Mouse (Mus musculus): Measurements from ENCODE around the gene Adssl1. TPM values are rescaled to one million over a fixed set of nuclear protein-coding genes. Genes with fewer than 3 reads are reported as not detected.

Adssl1 gene
- total RNA-seq, 2 experiments from 2014 or later: 904 to 982 TPM

- DNase-seq: no peak
- intact Hi-C loops (cut with DNase I): no loop called here
Observed at GRCm38 (mm10) chr12:112644855-112645506, 25.1 kb downstream of the Adssl1 start.

- intact Hi-C loops (cut with DNase I): no loop called here
- no peak for DNase-seq
Observed at GRCm38 (mm10) chr12:112646139-112646538, 26.3 kb downstream of the Adssl1 start.

GRCm38 (mm10) chr12:112648081-112648480 is 28.2 kb downstream of the Adssl1 start:
- intact Hi-C loops (cut with DNase I): no loop called here
- DNase-seq: no peak

- intact Hi-C loops (cut with DNase I): no loop called here
- DNase-seq: no peak
Observed at GRCm38 (mm10) chr12:112651778-112652439, 32.1 kb downstream of the Adssl1 start.

GRCm38 (mm10) chr12:112653157-112653824 is 33.4 kb downstream of the Adssl1 start:
- peak; percentile 82 to 84 for DNase-seq
- intact Hi-C loops (cut with DNase I): no loop called here

- intact Hi-C loops (cut with DNase I): no loop called here
- no peak for DNase-seq
Observed at GRCm38 (mm10) chr12:112654076-112654475, 34.2 kb downstream of the Adssl1 start.

- intact Hi-C loops (cut with DNase I): no loop called here
- DNase-seq: no peak
Observed at GRCm38 (mm10) chr12:112658619-112659018, 38.8 kb downstream of the Adssl1 start.

GRCm38 (mm10) chr12:112659109-112659508 is 39.3 kb downstream of the Adssl1 start:
- intact Hi-C loops (cut with DNase I): no loop called here

GRCm38 (mm10) chr12:112660576-112661326 is 40.9 kb downstream of the Adssl1 start:
- no peak for DNase-seq
- intact Hi-C loops (cut with DNase I): loop anchor here (2.0 kb wide), 1 partner anchor 14 kb away; the partner anchor contains the start of gene Akt1

More at GRCm38 (mm10) chr12:112659109-112659508, 39.3 kb downstream of the Adssl1 start:
- peak; percentile 60 to 66 for DNase-seq

- DNase-seq: no peak
- intact Hi-C loops (cut with DNase I): loop anchor here (2.0 kb wide), 1 partner anchor 14 kb away; the partner anchor contains the start of gene Akt1
Observed at GRCm38 (mm10) chr12:112661327-112661605, 41.4 kb downstream of the Adssl1 start.

GRCm38 (mm10) chr12:112661851-112662250 is 42.0 kb downstream of the Adssl1 start:
- no peak for DNase-seq
- intact Hi-C loops (cut with DNase I): loop anchor here (2.0 kb wide), 1 partner anchor 13 kb away; the partner anchor contains the start of gene Akt1

GRCm38 (mm10) chr12:112663303-112663702 is 43.5 kb downstream of the Adssl1 start:
- no peak for DNase-seq
- intact Hi-C loops (cut with DNase I): no loop called here

- intact Hi-C loops (cut with DNase I): no loop called here
Observed at GRCm38 (mm10) chr12:112663716-112664115, 43.9 kb downstream of the Adssl1 start.

GRCm38 (mm10) chr12:112664124-112664523 is 44.3 kb downstream of the Adssl1 start:
- no peak for DNase-seq
- intact Hi-C loops (cut with DNase I): no loop called here

More at GRCm38 (mm10) chr12:112663716-112664115, 43.9 kb downstream of the Adssl1 start:
- DNase-seq: no peak

GRCm38 (mm10) chr12:112664656-112665055 is 44.8 kb downstream of the Adssl1 start:
- intact Hi-C loops (cut with DNase I): no loop called here
- DNase-seq: no peak

GRCm38 (mm10) chr12:112665445-112665844 is 45.6 kb downstream of the Adssl1 start:
- intact Hi-C loops (cut with DNase I): no loop called here
- peak in 1 of 2 experiments; percentile 46 for DNase-seq

GRCm38 (mm10) chr12:112665881-112666544 is 46.2 kb downstream of the Adssl1 start:
- no peak for DNase-seq
- intact Hi-C loops (cut with DNase I): no loop called here

GRCm38 (mm10) chr12:112667619-112668297 is 47.9 kb downstream of the Adssl1 start:
- intact Hi-C loops (cut with DNase I): no loop called here

GRCm38 (mm10) chr12:112670718-112671393 is 51.0 kb downstream of the Adssl1 start:
- intact Hi-C loops (cut with DNase I): no loop called here
- peak; percentile 52 to 58 for DNase-seq

More at GRCm38 (mm10) chr12:112667619-112668297, 47.9 kb downstream of the Adssl1 start:
- peak in 1 of 2 experiments; percentile 45 for DNase-seq
